In the genomic region with DNA sequence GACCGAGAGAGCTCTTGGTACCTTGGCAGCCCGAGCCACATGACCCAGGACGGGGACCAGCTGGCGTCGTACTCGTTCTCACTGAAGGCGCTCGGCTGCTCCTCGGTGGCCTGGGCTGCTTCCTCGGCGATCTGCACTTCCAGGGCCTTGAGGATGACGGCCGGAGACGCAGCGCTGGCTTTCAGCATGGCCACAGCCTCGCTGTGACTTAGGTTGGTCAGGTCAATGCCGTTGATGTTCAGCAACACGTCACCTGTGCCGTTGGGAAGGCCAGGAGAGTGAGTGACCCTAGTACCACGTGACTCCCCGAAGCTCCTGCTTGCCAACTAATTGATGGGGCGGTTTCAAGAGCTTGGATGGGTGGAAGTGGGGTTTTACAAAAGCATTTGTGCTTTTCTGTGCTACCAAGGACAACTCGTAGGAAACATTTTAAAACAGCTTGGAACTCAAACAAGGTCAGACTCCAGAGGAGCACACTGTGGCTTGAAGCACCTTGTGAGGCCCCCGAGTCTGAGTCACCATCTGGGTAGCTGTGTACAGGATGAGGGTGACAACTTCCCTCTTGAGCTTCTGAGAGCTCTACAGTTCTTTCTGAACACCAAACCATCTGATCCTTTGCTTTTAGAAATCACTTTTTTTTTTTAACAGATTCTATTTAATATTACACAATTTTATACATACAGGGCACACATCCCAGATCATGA, we compare ENCODE assay signal across 16 mouse cellular contexts. TPM values are rescaled to one million over a fixed set of nuclear protein-coding genes. Genes with fewer than 3 reads are reported as not detected.
DNase-seq lines count a peak whose midpoint lies in the region; ATAC-seq lines count a peak whose summit lies in the region.
"Had no signal": no experiment of that assay in that cellular context is flagged by ENCODE, and none has a peak within 500 bp of the region (broad histone marks: within the 10 kb centered on the region; RNA-seq: fewer than 3 reads in every experiment).

No protein-coding gene starts in this region.

- no peak overlapping the region for H3K4me2 ChIP-seq in heart, embryonic 12.5 days
- H3K4me2 ChIP-seq: embryonic facial prominence, embryonic 13.5 days; forebrain, embryonic 15.5 days; midbrain, embryonic 12.5 days had no signal

- H3K36me3 ChIP-seq in heart, embryonic 12.5 days = peaks cover 83% of the 10 kb centered on the region

- intact Hi-C loops in left cerebral cortex, postnatal 4 days (cut with DNase I) = no loop called here
- intact Hi-C loops in left cerebral cortex, postnatal 10 days (cut with DNase I) = no loop called here

- DNase-seq in left cerebral cortex, postnatal 4 days = peak; percentile 48
- DNase-seq in left cerebral cortex, postnatal 10 days (ENCODE audit: extremely low spot score in 1 of 2, low spot score in 2 of 2) = no peak
- DNase-seq in adrenal gland, adult 2 months = peak; percentile 65
- peak; percentile 43 to 55 for DNase-seq in adrenal gland, postnatal 36 days
- DNase-seq in cerebellum, postnatal 10 days = peak; percentile 76 to 77
- no peak for DNase-seq in frontal cortex, postnatal 36 days (ENCODE audit: low spot score in 2 of 2)
- DNase-seq in retina, embryonic 14.5 days (ENCODE audit: low spot score) = no peak
- DNase-seq: kidney, adult 18-20 months; liver; lung, adult 18-20 months; thymus, postnatal 25 days had no signal

- no peak overlapping the region for H3K27ac ChIP-seq in heart, embryonic 12.5 days (ENCODE audit: poor library complexity, severe bottlenecking)
- H3K27ac ChIP-seq: embryonic facial prominence, embryonic 13.5 days; forebrain, embryonic 15.5 days; macrophage; midbrain, embryonic 12.5 days had no signal

- H3K4me1 ChIP-seq in heart, embryonic 12.5 days (replicated peaks) = no peaks in the 10 kb centered on the region
- H3K4me1 ChIP-seq: embryonic facial prominence, embryonic 13.5 days; forebrain, embryonic 15.5 days had no signal

- H3K9ac ChIP-seq in heart, embryonic 12.5 days = no peak overlapping the region
- H3K9ac ChIP-seq: embryonic facial prominence, embryonic 13.5 days; forebrain, embryonic 15.5 days; midbrain, embryonic 12.5 days had no signal

- no peak overlapping the region for H3K4me3 ChIP-seq in heart, embryonic 12.5 days
- H3K4me3 ChIP-seq: embryonic facial prominence, embryonic 13.5 days; forebrain, embryonic 15.5 days; midbrain, embryonic 12.5 days had no signal

- no peaks in the 10 kb centered on the region for H3K9me3 ChIP-seq in heart, embryonic 12.5 days (replicated peaks)
- H3K9me3 ChIP-seq: embryonic facial prominence, embryonic 13.5 days; forebrain, embryonic 15.5 days; midbrain, embryonic 12.5 days had no signal

- ATAC-seq in heart, embryonic 12.5 days (ENCODE audit: insufficient number of reproducible peaks, low FRiP score) = no peak
- ATAC-seq: forebrain, embryonic 15.5 days had no signal

- whole genome bisulfite sequencing in heart, embryonic 12.5 days = 77% methylated on average over 24 of the region's 24 CpGs

- H3K27me3 ChIP-seq in heart, embryonic 12.5 days (replicated peaks) = no peaks in the 10 kb centered on the region
- H3K27me3 ChIP-seq: embryonic facial prominence, embryonic 13.5 days; forebrain, embryonic 15.5 days; midbrain, embryonic 12.5 days had no signal

RNA-seq across cellular contexts. Expression of a gene that starts 51.9 kb away (rescaled TPM):
- total RNA-seq in left cerebral cortex, postnatal 4 days (2021) = 10 to 100 TPM in 1 of 2 experiments, 1 to 10 TPM in 1; 9.7 to 10.7 TPM
- 1 to 10 TPM; 5.6 to 6.2 TPM for total RNA-seq in left cerebral cortex, postnatal 10 days (2021)
- 10 to 100 TPM; 13.0 to 13.4 TPM for total RNA-seq in adrenal gland, adult 2 months (2021)
- polyA plus RNA-seq in adrenal gland, adult 2 months (2012; rRNA removed) = 33.1 and 38.5 TPM in 2 replicates
- 10 to 100 TPM; 11.8 to 17.3 TPM for total RNA-seq in adrenal gland, postnatal 36 days (2021)
- polyA plus RNA-seq in heart, embryonic 12.5 days (2016; fragmentation: Nextera tagmentation; extraction: Ambion mirVana) = 14.0 and 14.3 TPM in 2 replicates

RNA-seq across cellular contexts. Expression of a gene that starts 52.4 kb away (rescaled TPM):
- 10 to 100 TPM; 93.0 to 96.0 TPM for total RNA-seq in left cerebral cortex, postnatal 4 days (2021)
- 10 to 100 TPM; 82.2 to 88.3 TPM for total RNA-seq in left cerebral cortex, postnatal 10 days (2021)
- 100 to 1,000 TPM; 111 to 124 TPM for total RNA-seq in adrenal gland, adult 2 months (2021)
- polyA plus RNA-seq in adrenal gland, adult 2 months (2012; rRNA removed) = 42.9 and 45.9 TPM in 2 replicates
- total RNA-seq in adrenal gland, postnatal 36 days (2021) = 100 to 1,000 TPM; 127 to 139 TPM
- polyA plus RNA-seq in heart, embryonic 12.5 days (2016; fragmentation: Nextera tagmentation; extraction: Ambion mirVana) = 91.3 and 94.0 TPM in 2 replicates

Comparison
In these comparisons a context has a peak if more than half of its experiments do, and no peak if none do; other contexts are left out.
1. DNase-seq: peak in left cerebral cortex, postnatal 4 days (single experiment), adrenal gland, adult 2 months (single experiment), adrenal gland, postnatal 36 days (2 of 2) and cerebellum, postnatal 10 days (2 of 2); none in left cerebral cortex, postnatal 10 days (0 of 2), frontal cortex, postnatal 36 days (0 of 2) and retina, embryonic 14.5 days (single experiment).